Mouse (Mus musculus): ENCODE results near the gene Oxnad1. TPM values are rescaled to one million over a fixed set of nuclear protein-coding genes. Genes with fewer than 3 reads are reported as not detected.
A peak's percentile ranks its signal among the peaks of the same experiment; 100 is the strongest.
"Not testable (repeated sequence)": the region's sequence is repeated elsewhere in the genome, so short reads cannot be mapped to it uniquely, and the experiment has no call there.

Gene Oxnad1
- polyA plus RNA-seq, 1 experiment from 2014 or later, result 25.6 TPM

DNA sequence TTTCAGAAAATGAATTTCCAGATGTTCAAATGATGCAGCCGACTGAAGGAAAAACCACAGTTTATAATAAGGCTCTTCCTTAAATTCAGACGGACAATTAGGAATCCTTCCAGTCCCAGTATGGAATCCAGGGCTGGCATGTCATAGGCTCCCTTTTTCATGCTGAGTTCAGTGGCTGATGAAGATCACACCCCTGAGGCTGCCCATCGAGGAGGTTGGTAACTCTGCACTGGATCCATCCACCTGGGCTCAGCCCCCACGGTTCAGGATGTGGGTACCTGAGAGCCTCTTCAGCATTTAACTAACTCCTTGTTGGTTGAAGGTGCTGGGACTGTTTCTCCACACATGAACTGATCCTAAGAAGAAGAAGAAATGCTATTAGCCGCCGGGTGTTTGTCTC lies 2.3 kb upstream of the Oxnad1 start:
- H3K9me3 ChIP-seq (replicated peaks; ENCODE audit: control insufficient read depth, low read length), result no peaks in the 10 kb centered on the region
- H3K4me3 ChIP-seq (ENCODE audit: low read depth, low read length), result no peak overlapping the region
- H3K27ac ChIP-seq (ENCODE audit: low read depth, low read length), result no peak overlapping the region
- WGBS (ENCODE audit: insufficient replicate concordance), result 91% methylated on average over 6 of the region's 6 CpGs
- H3K27me3 ChIP-seq (ENCODE audit: control insufficient read depth, insufficient read depth, low read length), result no peaks in the 10 kb centered on the region
- no peaks in the 10 kb centered on the region for H3K4me1 ChIP-seq (ENCODE audit: control insufficient read depth, insufficient read depth, low read length)
- H3K36me3 ChIP-seq (ENCODE audit: control insufficient read depth, insufficient read depth, low read length), result peaks cover 10% of the 10 kb centered on the region; the same call in 1 of the 2 replicates
- H3K4me2 ChIP-seq, result no peak overlapping the region
- no peak overlapping the region for H3K9ac ChIP-seq (ENCODE audit: low read depth, low read length)
- no peak for ATAC-seq (replicated peaks; ENCODE audit: insufficient number of reproducible peaks, low FRiP score, low TSS enrichment)

DNA sequence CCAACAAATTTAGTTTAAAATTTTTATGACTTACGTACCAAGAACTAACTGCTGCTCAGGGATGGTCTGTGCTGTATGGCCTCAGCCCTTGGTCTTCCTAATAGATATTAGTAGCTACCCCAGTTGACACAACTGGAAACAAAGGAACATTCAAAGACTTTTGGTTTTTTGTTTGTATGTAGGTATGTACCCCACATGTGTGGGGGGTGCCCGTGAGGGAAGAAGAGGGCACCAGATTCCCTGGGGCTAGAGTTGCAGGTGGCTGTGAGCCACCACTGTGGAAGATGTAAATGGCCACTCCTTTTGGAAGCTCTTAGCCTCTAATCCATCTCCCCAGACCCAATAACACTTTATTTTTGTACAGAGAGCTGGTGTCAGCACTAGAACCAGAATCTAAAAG lies 1.7 kb upstream of the Oxnad1 start:
- Histone ChIP-seq H3K36me3 (ENCODE audit: control insufficient read depth, insufficient read depth, low read length) (peaks cover 10% of the 10 kb centered on the region; the same call in 1 of the 2 replicates), H3K4me1 (ENCODE audit: control insufficient read depth, insufficient read depth, low read length) (no peaks in the 10 kb centered on the region), H3K9me3 (replicated peaks; ENCODE audit: control insufficient read depth, low read length) (no peaks in the 10 kb centered on the region), H3K4me3 (ENCODE audit: low read depth, low read length) (no peak overlapping the region), H3K27me3 (ENCODE audit: control insufficient read depth, insufficient read depth, low read length) (no peaks in the 10 kb centered on the region), H3K4me2 (no peak overlapping the region), H3K9ac (ENCODE audit: low read depth, low read length) (no peak overlapping the region), H3K27ac (ENCODE audit: low read depth, low read length) (no peak overlapping the region)
- no peak for ATAC-seq (replicated peaks; ENCODE audit: insufficient number of reproducible peaks, low FRiP score, low TSS enrichment)
- 93% methylated on average over 2 of the region's 2 CpGs for WGBS (ENCODE audit: insufficient replicate concordance)

DNA sequence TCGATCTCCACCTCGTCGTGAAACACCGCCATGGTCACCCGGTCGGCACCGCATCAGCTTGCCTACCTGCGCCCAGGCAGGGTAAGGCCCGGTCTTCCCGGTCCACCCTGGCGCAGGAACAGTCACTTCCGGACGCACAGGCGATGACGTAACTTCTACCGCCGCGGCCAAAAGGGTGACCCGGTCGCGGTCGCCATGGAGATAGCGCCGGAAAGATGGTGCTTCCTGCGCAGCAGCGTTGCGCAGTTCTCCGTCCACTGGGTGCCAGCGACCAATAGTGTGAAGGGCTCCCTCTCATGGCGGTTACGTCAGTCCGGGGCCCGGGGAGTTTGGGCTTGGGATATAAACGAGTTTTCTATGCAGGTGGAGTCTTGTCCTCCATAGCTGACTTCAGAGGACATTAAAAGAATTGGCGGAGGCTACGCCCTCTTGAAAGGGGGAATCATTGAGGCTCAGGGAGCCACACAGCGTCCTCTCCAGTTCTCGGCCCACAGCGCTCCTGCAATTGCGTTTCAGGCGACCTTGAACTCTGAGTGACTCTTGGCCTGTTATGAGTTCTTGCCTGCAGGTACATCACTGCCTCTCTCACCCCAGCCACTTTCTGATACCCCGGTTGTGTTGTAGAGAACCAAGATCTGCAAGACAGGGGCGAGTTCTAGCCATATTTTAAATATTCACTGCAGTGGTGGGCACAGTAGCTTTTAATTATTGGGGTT lies 470 bp downstream of the Oxnad1 start, which contains the start of gene Dph3:
Gene Dph3 (minus strand): TSS at position 244 of the 716 bp plus-strand sequence.
- peak within 1 kb of the TSS; percentile 60 for H3K4me3 ChIP-seq (ENCODE audit: low read depth, low read length)
- H3K4me2 ChIP-seq, result peak within 1 kb of the TSS; percentile 70
- no peaks in the 10 kb centered on the region for H3K9me3 ChIP-seq (replicated peaks; ENCODE audit: control insufficient read depth, low read length)
- WGBS (ENCODE audit: insufficient replicate concordance), result under 1% methylated on average over 43 of the region's 43 CpGs
- no peaks in the 10 kb centered on the region for H3K4me1 ChIP-seq (ENCODE audit: control insufficient read depth, insufficient read depth, low read length)
- peak; percentile 92 for ATAC-seq (replicated peaks; ENCODE audit: insufficient number of reproducible peaks, low FRiP score, low TSS enrichment)
- H3K27me3 ChIP-seq (ENCODE audit: control insufficient read depth, insufficient read depth, low read length), result no peaks in the 10 kb centered on the region
- peaks cover 10% of the 10 kb centered on the region; the same call in 1 of the 2 replicates for H3K36me3 ChIP-seq (ENCODE audit: control insufficient read depth, insufficient read depth, low read length)
- peak within 1 kb of the TSS; percentile 85 for H3K9ac ChIP-seq (ENCODE audit: low read depth, low read length)
- peak within 1 kb of the TSS; percentile 94 for H3K27ac ChIP-seq (ENCODE audit: low read depth, low read length)

DNA sequence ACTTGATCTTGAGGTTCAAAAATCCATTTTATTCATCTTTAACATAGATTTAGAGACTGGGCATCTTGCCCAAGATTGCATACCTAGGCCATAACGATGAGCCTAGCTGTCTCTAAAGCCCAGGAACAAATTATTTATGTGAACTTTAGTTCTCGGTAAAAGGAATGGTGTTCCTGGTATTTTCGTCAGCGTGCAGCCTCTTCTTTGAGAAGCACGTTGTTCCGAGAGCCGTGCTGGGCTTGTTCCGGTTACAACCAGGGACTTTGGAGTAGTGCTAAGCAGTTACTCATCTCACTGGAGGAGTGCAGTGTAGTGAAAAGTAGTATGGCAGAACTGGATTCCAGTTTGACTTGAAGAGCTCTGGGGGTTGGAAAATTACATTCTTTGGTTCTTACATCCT lies 1.1 kb downstream of the Oxnad1 start:
- H3K4me1 ChIP-seq (ENCODE audit: control insufficient read depth, insufficient read depth, low read length), result no peaks in the 10 kb centered on the region
- H3K27me3 ChIP-seq (ENCODE audit: control insufficient read depth, insufficient read depth, low read length), result no peaks in the 10 kb centered on the region
- peak overlapping the region; percentile 94 for H3K27ac ChIP-seq (ENCODE audit: low read depth, low read length)
- no peak for ATAC-seq (replicated peaks; ENCODE audit: insufficient number of reproducible peaks, low FRiP score, low TSS enrichment)
- peak overlapping the region; percentile 85 for H3K9ac ChIP-seq (ENCODE audit: low read depth, low read length)
- 20% methylated on average over 8 of the region's 8 CpGs for WGBS (ENCODE audit: insufficient replicate concordance)
- H3K36me3 ChIP-seq (ENCODE audit: control insufficient read depth, insufficient read depth, low read length), result peaks cover 10% of the 10 kb centered on the region; the same call in 1 of the 2 replicates
- peak overlapping the region; percentile 60 for H3K4me3 ChIP-seq (ENCODE audit: low read depth, low read length)
- no peaks in the 10 kb centered on the region for H3K9me3 ChIP-seq (replicated peaks; ENCODE audit: control insufficient read depth, low read length)
- H3K4me2 ChIP-seq, result peak overlapping the region; percentile 70

DNA sequence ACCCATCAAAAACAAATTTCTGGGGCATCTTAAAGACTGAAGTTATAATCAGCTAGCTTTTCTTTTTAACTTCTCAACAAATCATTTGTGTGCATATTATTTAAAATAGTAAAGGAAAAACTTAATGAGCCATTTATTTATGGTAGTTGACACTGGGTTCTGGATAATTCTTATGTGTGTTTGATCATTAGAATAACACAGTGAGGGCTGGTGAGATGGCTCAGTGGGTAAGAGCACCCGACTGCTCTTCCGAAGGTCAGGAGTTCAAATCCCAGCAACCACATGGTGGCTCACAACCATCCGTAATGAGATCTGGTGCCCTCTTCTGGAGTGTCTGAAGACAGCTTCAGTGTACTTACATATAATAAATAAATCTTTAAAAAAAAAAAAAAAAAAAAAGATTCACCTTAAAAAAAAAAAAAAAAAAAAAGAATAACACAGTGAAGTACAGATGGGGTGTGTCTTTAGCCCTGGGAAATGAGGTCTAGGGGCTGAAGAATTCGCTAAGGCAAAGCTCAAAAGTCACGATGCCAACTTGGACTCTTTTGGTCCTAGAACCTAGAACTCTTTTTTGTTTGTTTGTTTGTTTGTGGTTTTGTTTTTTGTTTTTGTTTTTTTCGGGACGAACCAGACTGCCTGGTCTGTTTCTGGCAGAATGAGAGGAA lies 2.5 kb downstream of the Oxnad1 start:
- H3K9ac ChIP-seq (ENCODE audit: low read depth, low read length); H3K27me3 ChIP-seq (ENCODE audit: control insufficient read depth, insufficient read depth, low read length); H3K36me3 ChIP-seq (ENCODE audit: control insufficient read depth, insufficient read depth, low read length); H3K4me2 ChIP-seq; H3K9me3 ChIP-seq (replicated peaks; ENCODE audit: control insufficient read depth, low read length); H3K4me1 ChIP-seq (ENCODE audit: control insufficient read depth, insufficient read depth, low read length); H3K27ac ChIP-seq (ENCODE audit: low read depth, low read length); ATAC-seq (replicated peaks; ENCODE audit: insufficient number of reproducible peaks, low FRiP score, low TSS enrichment); H3K4me3 ChIP-seq (ENCODE audit: low read depth, low read length): not testable (repeated sequence)
- WGBS (ENCODE audit: insufficient replicate concordance), result 86% methylated on average over 7 of the region's 7 CpGs

DNA sequence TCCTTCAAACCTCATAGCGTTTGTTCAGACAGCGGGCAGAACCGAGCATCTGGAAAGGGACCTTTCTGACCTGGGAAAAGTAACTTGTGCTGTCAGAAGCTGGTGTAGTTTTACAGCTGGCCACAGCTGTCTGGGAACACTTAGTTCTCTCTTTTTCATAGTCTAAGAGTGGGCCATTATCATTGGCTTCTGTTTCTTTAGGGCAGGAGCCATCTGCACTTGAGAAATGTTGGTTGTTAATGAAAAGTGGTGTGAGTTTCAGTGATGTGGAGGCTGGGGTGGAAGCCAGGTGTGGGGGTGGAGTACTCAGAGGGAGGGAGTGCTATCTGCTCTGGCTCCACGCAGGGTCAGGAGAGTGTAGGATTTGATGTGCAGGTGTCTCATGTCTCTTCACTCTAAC lies 6.0 kb downstream of the Oxnad1 start:
- 78% methylated on average over 4 of the region's 4 CpGs for WGBS (ENCODE audit: insufficient replicate concordance)
- Histone ChIP-seq H3K36me3 (ENCODE audit: control insufficient read depth, insufficient read depth, low read length) (peaks cover 15% of the 10 kb centered on the region), H3K4me1 (ENCODE audit: control insufficient read depth, insufficient read depth, low read length) (no peaks in the 10 kb centered on the region), H3K9ac (ENCODE audit: low read depth, low read length) (no peak overlapping the region), H3K27ac (ENCODE audit: low read depth, low read length) (no peak overlapping the region), H3K27me3 (ENCODE audit: control insufficient read depth, insufficient read depth, low read length) (no peaks in the 10 kb centered on the region), H3K4me2 (no peak overlapping the region), H3K4me3 (ENCODE audit: low read depth, low read length) (no peak overlapping the region), H3K9me3 (replicated peaks; ENCODE audit: control insufficient read depth, low read length) (no peaks in the 10 kb centered on the region)
- ATAC-seq (replicated peaks; ENCODE audit: insufficient number of reproducible peaks, low FRiP score, low TSS enrichment), result no peak

DNA sequence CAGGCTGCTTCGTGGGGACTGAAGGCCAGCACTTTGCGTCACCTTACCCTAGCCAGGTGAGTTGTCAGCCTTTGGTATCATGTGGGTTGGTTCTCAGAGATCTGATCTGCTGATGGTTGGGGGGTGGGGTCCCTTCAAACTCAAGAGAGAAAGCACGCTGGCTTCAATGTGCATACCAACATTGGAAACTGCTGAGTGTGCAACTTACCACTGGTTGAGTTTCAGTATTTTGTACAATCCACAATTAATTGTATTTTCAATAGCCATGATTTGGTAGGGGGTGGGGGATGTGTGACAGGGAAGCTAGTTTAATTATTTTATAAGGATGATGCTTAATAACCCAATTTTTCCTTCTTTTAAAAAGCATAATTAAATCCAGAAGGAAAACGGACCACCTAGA lies 6.5 kb downstream of the Oxnad1 start:
- Histone ChIP-seq H3K9me3 (replicated peaks; ENCODE audit: control insufficient read depth, low read length) (no peaks in the 10 kb centered on the region), H3K4me1 (ENCODE audit: control insufficient read depth, insufficient read depth, low read length) (no peaks in the 10 kb centered on the region), H3K4me3 (ENCODE audit: low read depth, low read length) (no peak overlapping the region), H3K27ac (ENCODE audit: low read depth, low read length) (no peak overlapping the region), H3K27me3 (ENCODE audit: control insufficient read depth, insufficient read depth, low read length) (no peaks in the 10 kb centered on the region), H3K9ac (ENCODE audit: low read depth, low read length) (no peak overlapping the region), H3K36me3 (ENCODE audit: control insufficient read depth, insufficient read depth, low read length) (peaks cover 15% of the 10 kb centered on the region), H3K4me2 (no peak overlapping the region)
- WGBS (ENCODE audit: insufficient replicate concordance), result 80% methylated on average over 4 of the region's 4 CpGs
- no peak for ATAC-seq (replicated peaks; ENCODE audit: insufficient number of reproducible peaks, low FRiP score, low TSS enrichment)

DNA sequence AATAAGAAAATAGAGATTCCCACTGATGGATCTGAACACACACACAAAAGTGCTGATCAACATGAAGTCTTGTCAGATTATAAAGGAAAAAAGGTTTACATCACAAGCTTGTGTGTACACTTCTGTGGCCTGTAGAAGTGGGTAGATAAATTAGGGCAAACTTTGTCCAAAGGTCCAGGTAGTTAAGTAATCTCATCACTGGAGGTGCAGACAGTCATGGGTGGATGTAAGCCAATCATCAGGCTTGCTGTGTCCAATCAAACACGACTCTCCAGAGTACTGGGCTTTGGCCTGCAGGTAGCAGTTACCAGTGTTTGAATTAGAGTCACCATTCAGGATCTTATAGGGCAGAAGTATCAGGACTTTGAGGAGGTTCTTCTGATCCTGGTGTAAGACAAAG lies 7.8 kb downstream of the Oxnad1 start:
- peak overlapping the region; percentile 54 for H3K27ac ChIP-seq (ENCODE audit: low read depth, low read length)

More for the DNA sequence above, 7.8 kb downstream of the Oxnad1 start:
- no peaks in the 10 kb centered on the region for H3K9me3 ChIP-seq (replicated peaks; ENCODE audit: control insufficient read depth, low read length)
- peaks cover 21% of the 10 kb centered on the region for H3K36me3 ChIP-seq (ENCODE audit: control insufficient read depth, insufficient read depth, low read length)
- H3K4me2 ChIP-seq, result peak overlapping the region; percentile 22; the same call in 1 of the 2 replicates
- 54% methylated on average over 1 of the region's 1 CpGs for WGBS (ENCODE audit: insufficient replicate concordance)
- H3K27me3 ChIP-seq (ENCODE audit: control insufficient read depth, insufficient read depth, low read length), result no peaks in the 10 kb centered on the region
- H3K4me1 ChIP-seq (ENCODE audit: control insufficient read depth, insufficient read depth, low read length), result no peaks in the 10 kb centered on the region
- ATAC-seq (replicated peaks; ENCODE audit: insufficient number of reproducible peaks, low FRiP score, low TSS enrichment), result no peak
- H3K4me3 ChIP-seq (ENCODE audit: low read depth, low read length), result no peak overlapping the region
- H3K9ac ChIP-seq (ENCODE audit: low read depth, low read length), result no peak overlapping the region

Measured in heart, embryonic 11.5 days (tissue).